Mouse (Mus musculus): Measurements from ENCODE around the gene Cgrrf1. TPM values are rescaled to one million over a fixed set of nuclear protein-coding genes. Genes with fewer than 3 reads are reported as not detected.
"Not testable (repeated sequence)": the region's sequence is repeated elsewhere in the genome, so short reads cannot be mapped to it uniquely, and the experiment has no call there.

Cgrrf1 gene
- polyA plus RNA-seq, 1 experiment from 2014 or later = 30.6 TPM

DNA sequence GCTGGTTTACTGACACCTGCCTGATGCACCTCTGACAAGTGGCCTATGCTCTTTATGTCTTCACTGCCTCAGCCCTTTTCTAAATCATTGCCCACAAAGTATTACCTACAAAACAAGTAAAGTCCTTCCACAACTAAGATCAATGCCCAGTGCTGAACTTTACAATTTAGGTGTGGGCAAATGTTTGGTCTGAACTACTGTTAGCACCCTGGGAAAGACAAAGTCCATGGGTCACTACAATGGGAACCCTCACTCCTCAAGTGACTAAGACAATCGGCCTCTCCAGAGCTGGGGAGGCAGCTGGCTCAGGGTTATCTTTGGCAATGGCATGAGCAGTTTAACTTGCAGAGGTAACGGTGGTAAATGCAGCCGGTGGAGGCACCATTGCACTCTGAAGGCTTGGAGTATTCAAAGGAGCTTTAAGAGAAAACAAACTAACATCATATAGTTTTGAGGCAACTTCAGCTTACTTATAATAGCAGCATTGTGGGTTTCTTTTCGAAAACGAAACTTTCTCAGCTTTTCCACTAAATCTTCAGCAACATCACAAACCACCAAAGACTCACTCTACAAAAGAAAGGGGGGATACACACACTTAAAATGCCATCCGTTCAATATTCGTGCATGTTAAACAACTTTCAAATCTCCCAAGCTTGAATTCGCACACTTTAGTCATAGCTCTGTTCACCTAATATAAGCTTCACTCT, 14.9 kb upstream of the Cgrrf1 start:
- Histone ChIP-seq H3K4me3 (ENCODE audit: low read depth, low read length) (no peak overlapping the region), H3K27ac (ENCODE audit: low read length) (no peak overlapping the region), H3K27me3 (ENCODE audit: control insufficient read depth, insufficient read depth, low read length) (no peaks in the 10 kb centered on the region), H3K36me3 (ENCODE audit: control insufficient read depth, insufficient read depth, low read length) (peaks cover 27% of the 10 kb centered on the region), H3K4me2 (replicated peaks; ENCODE audit: low read depth, low read length) (no peak overlapping the region), H3K9ac (replicated peaks; ENCODE audit: low read depth, low read length) (no peak overlapping the region), H3K4me1 (ENCODE audit: control insufficient read depth, insufficient read depth, low read length) (peaks cover 11% of the 10 kb centered on the region), H3K9me3 (ENCODE audit: control insufficient read depth, low read depth, low read length) (no peaks in the 10 kb centered on the region)
- ATAC-seq (ENCODE audit: insufficient number of reproducible peaks, insufficient read depth, low FRiP score, low read depth) = no peak
- WGBS = 91% methylated on average over 8 of the region's 8 CpGs

DNA sequence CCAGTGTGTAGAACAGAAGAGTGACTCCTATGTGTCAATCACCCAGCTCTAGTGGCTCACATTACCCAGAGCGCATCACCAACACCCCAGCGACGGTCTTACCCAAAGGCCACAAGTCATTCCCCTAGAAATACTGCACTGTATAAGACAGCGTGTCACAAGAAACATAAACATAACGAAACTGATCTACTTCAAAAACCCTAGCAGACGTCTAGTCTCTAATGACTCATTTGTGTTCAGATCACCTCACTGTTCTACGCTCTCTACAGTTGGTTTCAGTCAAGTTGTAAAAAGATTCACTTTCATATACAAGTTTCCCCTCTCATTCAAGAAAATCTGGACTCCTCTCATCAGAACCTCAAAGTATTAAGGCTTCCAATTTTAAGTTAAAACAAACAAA, 13.2 kb upstream of the Cgrrf1 start:
- no peak overlapping the region for H3K4me3 ChIP-seq (ENCODE audit: low read depth, low read length)
- WGBS = 82% methylated on average over 7 of the region's 7 CpGs
- no peaks in the 10 kb centered on the region for H3K27me3 ChIP-seq (ENCODE audit: control insufficient read depth, insufficient read depth, low read length)
- no peak overlapping the region for H3K4me2 ChIP-seq (replicated peaks; ENCODE audit: low read depth, low read length)
- no peak overlapping the region for H3K27ac ChIP-seq (ENCODE audit: low read length)
- ATAC-seq (ENCODE audit: insufficient number of reproducible peaks, insufficient read depth, low FRiP score, low read depth) = no peak
- no peak overlapping the region for H3K9ac ChIP-seq (replicated peaks; ENCODE audit: low read depth, low read length)
- H3K36me3 ChIP-seq (ENCODE audit: control insufficient read depth, insufficient read depth, low read length) = peaks cover 15% of the 10 kb centered on the region
- peaks cover 11% of the 10 kb centered on the region for H3K4me1 ChIP-seq (ENCODE audit: control insufficient read depth, insufficient read depth, low read length)
- H3K9me3 ChIP-seq (ENCODE audit: control insufficient read depth, low read depth, low read length) = no peaks in the 10 kb centered on the region

- H3K27me3 ChIP-seq (ENCODE audit: control insufficient read depth, insufficient read depth, low read length); H3K4me3 ChIP-seq (ENCODE audit: low read depth, low read length); ATAC-seq (ENCODE audit: insufficient number of reproducible peaks, insufficient read depth, low FRiP score, low read depth); H3K9me3 ChIP-seq (ENCODE audit: control insufficient read depth, low read depth, low read length); H3K4me2 ChIP-seq (replicated peaks; ENCODE audit: low read depth, low read length); H3K27ac ChIP-seq (ENCODE audit: low read length); H3K9ac ChIP-seq (replicated peaks; ENCODE audit: low read depth, low read length): not testable (repeated sequence)
- Histone ChIP-seq H3K4me1 (ENCODE audit: control insufficient read depth, insufficient read depth, low read length) (peaks cover 11% of the 10 kb centered on the region), H3K36me3 (ENCODE audit: control insufficient read depth, insufficient read depth, low read length) (0 out of 2 replicates have a peak, but pooled peaks cover 11% of the 10 kb centered on the region)
- 90% methylated on average over 5 of the region's 6 CpGs for WGBS
Observed at GRCm38 (mm10) chr14:46819961-46820360, 12.0 kb upstream of the Cgrrf1 start.

DNA sequence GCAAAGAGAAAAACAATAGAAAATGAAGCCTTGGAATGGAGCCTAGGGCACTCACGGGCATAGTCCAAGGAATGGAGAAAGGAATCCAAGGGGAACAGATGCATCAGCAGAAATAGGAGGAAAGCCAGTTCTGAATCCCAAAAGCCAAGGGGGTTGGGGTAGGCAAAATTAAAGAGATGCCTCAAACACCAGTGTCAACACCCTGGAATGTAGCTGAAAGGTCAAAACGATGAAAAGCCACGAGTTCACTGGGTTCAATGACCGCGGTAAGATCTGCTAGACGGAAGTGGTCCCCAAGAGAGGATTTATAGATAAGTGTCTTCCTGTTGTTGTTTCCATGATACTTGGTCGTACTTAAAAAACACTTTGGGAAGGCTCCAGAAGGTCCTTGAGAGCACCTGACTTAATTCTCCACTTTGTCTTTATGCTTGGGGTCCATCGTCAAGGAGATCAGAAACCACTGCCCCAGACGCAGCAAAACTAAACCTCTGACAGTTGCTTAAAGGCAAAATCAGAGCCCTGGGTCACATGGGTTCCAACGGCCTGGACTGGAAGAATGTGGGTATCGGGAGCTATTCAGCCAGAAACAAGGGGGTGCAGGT, 10.6 kb upstream of the Cgrrf1 start:
- H3K4me2 ChIP-seq (replicated peaks; ENCODE audit: low read depth, low read length) = peak overlapping the region; percentile 96
- no peaks in the 10 kb centered on the region for H3K9me3 ChIP-seq (ENCODE audit: control insufficient read depth, low read depth, low read length)
- H3K9ac ChIP-seq (replicated peaks; ENCODE audit: low read depth, low read length) = peak overlapping the region; percentile 68
- H3K27me3 ChIP-seq (ENCODE audit: control insufficient read depth, insufficient read depth, low read length) = no peaks in the 10 kb centered on the region
- H3K4me1 ChIP-seq (ENCODE audit: control insufficient read depth, insufficient read depth, low read length) = peaks cover 11% of the 10 kb centered on the region
- WGBS = under 1% methylated on average over 11 of the region's 11 CpGs
- peak overlapping the region; percentile 93 for H3K4me3 ChIP-seq (ENCODE audit: low read depth, low read length)
- ATAC-seq (ENCODE audit: insufficient number of reproducible peaks, insufficient read depth, low FRiP score, low read depth) = no peak
- 0 out of 2 replicates have a peak, but pooled peaks cover 3% of the 10 kb centered on the region for H3K36me3 ChIP-seq (ENCODE audit: control insufficient read depth, insufficient read depth, low read length)
- H3K27ac ChIP-seq (ENCODE audit: low read length) = peak overlapping the region; percentile 86

DNA sequence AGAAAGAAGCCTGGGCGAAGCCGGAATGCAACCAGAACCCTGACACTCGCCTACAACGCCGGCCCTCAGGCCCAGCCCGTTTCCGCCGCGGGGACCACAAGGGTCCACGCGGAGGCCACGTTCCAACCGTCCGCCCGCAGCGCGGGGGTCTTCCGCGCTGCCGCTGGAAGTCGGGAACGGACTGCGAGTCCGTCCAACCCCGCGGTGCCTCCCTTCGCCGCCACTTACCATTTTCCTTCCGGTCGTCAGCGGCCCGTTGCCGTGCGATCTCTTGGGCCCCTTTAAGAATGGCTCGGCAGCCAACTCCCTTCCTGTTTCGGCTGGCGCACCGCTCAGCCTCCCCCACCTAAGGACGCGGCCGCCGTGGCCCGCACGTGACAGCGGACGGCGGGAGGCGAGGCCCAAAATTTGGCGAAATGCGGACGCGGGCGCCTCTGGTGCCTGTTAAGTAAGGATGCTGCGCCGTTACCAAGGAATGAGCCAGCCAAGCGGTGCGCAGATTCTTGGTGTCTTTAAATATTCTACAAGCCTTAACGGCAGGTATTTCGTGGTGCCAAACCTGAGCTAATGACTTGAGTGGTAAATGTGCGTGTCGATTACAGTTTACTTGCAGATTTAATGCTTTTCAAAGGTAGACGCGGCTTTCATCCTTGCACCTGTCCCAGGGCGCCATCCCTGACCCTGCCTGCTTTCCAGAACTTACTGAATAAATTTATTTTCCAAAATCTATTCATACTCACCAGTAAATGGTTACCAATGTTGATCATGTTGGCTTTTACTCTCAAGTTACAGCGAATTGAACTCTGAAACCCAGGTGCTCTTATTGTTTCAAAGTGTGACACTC, 9.8 kb upstream of the Cgrrf1 start, which contains the start of gene Gmfb:
Gene Gmfb (minus strand): TSS at position 370 of the 844 bp plus-strand sequence.
- H3K4me1 ChIP-seq (ENCODE audit: control insufficient read depth, insufficient read depth, low read length) = peaks cover 11% of the 10 kb centered on the region
- H3K4me3 ChIP-seq (ENCODE audit: low read depth, low read length) = peak within 1 kb of the TSS; percentile 93
- peak within 1 kb of the TSS; percentile 68 for H3K9ac ChIP-seq (replicated peaks; ENCODE audit: low read depth, low read length)
- no peaks in the 10 kb centered on the region for H3K27me3 ChIP-seq (ENCODE audit: control insufficient read depth, insufficient read depth, low read length)
- peak within 1 kb of the TSS; percentile 86 for H3K27ac ChIP-seq (ENCODE audit: low read length)
- H3K9me3 ChIP-seq (ENCODE audit: control insufficient read depth, low read depth, low read length) = no peaks in the 10 kb centered on the region
- ATAC-seq (ENCODE audit: insufficient number of reproducible peaks, insufficient read depth, low FRiP score, low read depth) = peak; percentile 94
- peak within 1 kb of the TSS; percentile 96 for H3K4me2 ChIP-seq (replicated peaks; ENCODE audit: low read depth, low read length)
- 1% methylated on average over 65 of the region's 65 CpGs for WGBS
- H3K36me3 ChIP-seq (ENCODE audit: control insufficient read depth, insufficient read depth, low read length) = 0 out of 2 replicates have a peak, but pooled peaks cover under 1% of the 10 kb centered on the region

DNA sequence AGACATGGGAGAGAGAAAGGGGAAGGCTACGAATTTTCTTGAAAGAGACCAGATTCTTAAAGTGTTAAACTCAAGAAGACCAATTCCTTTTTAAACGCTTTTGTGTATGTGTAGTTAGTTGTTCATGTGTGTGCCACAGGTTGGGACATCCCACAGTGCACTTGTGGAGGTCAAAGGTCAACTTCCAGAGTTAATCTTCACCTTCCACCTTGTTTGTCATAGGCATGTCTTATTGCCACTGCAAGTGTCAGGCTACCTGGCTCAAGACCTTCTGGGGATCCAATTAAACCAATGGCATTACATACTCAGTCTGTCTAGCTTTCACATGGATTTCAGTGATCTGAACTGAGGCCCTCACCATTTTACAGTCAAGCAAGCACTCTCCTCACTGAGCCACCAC, 7.9 kb upstream of the Cgrrf1 start:
- Histone ChIP-seq H3K27ac (ENCODE audit: low read length) (no peak overlapping the region), H3K4me2 (replicated peaks; ENCODE audit: low read depth, low read length) (no peak overlapping the region), H3K27me3 (ENCODE audit: control insufficient read depth, insufficient read depth, low read length) (no peaks in the 10 kb centered on the region), H3K4me3 (ENCODE audit: low read depth, low read length) (no peak overlapping the region), H3K36me3 (ENCODE audit: control insufficient read depth, insufficient read depth, low read length) (no peaks in the 10 kb centered on the region), H3K9ac (replicated peaks; ENCODE audit: low read depth, low read length) (no peak overlapping the region), H3K4me1 (ENCODE audit: control insufficient read depth, insufficient read depth, low read length) (peaks cover 11% of the 10 kb centered on the region), H3K9me3 (ENCODE audit: control insufficient read depth, low read depth, low read length) (no peaks in the 10 kb centered on the region)
- ATAC-seq (ENCODE audit: insufficient number of reproducible peaks, insufficient read depth, low FRiP score, low read depth) = no peak
- WGBS = 61% methylated on average over 2 of the region's 2 CpGs

GRCm38 (mm10) chr14:46827430-46827829, 4.5 kb upstream of the Cgrrf1 start:
- Histone ChIP-seq H3K4me3 (ENCODE audit: low read depth, low read length) (no peak overlapping the region), H3K27me3 (ENCODE audit: control insufficient read depth, insufficient read depth, low read length) (no peaks in the 10 kb centered on the region), H3K9ac (replicated peaks; ENCODE audit: low read depth, low read length) (no peak overlapping the region), H3K9me3 (ENCODE audit: control insufficient read depth, low read depth, low read length) (no peaks in the 10 kb centered on the region), H3K36me3 (ENCODE audit: control insufficient read depth, insufficient read depth, low read length) (no peaks in the 10 kb centered on the region), H3K27ac (ENCODE audit: low read length) (no peak overlapping the region), H3K4me1 (ENCODE audit: control insufficient read depth, insufficient read depth, low read length) (no peaks in the 10 kb centered on the region), H3K4me2 (replicated peaks; ENCODE audit: low read depth, low read length) (no peak overlapping the region)
- ATAC-seq (ENCODE audit: insufficient number of reproducible peaks, insufficient read depth, low FRiP score, low read depth) = no peak
- WGBS = 52% methylated on average over 1 of the region's 1 CpGs

DNA sequence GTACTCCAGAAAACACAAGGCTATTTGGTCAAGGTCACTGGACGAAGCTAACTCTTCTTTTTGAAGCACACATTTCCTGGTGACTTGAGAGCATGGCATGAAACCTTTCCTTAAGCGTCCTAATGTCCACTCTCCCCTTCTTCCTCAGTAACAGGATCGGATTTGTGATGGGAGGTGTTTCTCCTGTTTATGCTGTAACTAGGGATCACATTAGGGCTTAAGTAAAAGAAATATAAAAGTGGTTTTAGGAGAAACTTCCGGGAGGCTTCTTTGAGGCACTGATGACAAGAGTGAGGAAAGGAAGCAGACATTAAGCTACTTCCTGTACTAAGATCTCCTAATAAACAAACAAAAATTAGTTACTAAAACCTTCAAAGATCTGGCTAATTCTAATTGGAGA, 630 bp upstream of the Cgrrf1 start:
- no peaks in the 10 kb centered on the region for H3K36me3 ChIP-seq (ENCODE audit: control insufficient read depth, insufficient read depth, low read length)
- peak overlapping the region; percentile 41; the same call in 1 of the 2 replicates for H3K27ac ChIP-seq (ENCODE audit: low read length)
- H3K9ac ChIP-seq (replicated peaks; ENCODE audit: low read depth, low read length) = peak overlapping the region; percentile 77
- peak overlapping the region; percentile 88 for H3K4me3 ChIP-seq (ENCODE audit: low read depth, low read length)
- H3K4me2 ChIP-seq (replicated peaks; ENCODE audit: low read depth, low read length) = peak overlapping the region; percentile 83
- ATAC-seq (ENCODE audit: insufficient number of reproducible peaks, insufficient read depth, low FRiP score, low read depth) = no peak
- no peaks in the 10 kb centered on the region; the same call in 1 of the 2 replicates for H3K4me1 ChIP-seq (ENCODE audit: control insufficient read depth, insufficient read depth, low read length)
- WGBS = 4% methylated on average over 4 of the region's 4 CpGs
- no peaks in the 10 kb centered on the region for H3K27me3 ChIP-seq (ENCODE audit: control insufficient read depth, insufficient read depth, low read length)
- no peaks in the 10 kb centered on the region for H3K9me3 ChIP-seq (ENCODE audit: control insufficient read depth, low read depth, low read length)
